Mouse (Mus musculus) hindbrain, embryonic 13.5 days (tissue): ENCODE data around the gene Rasd2. TPM values are rescaled to one million over a fixed set of nuclear protein-coding genes. Genes with fewer than 3 reads are reported as not detected.

Experiments used
- ATAC-seq: fragments of 200-750 bp; cut with Nextera tagmentation; 2 replicates; pipeline ENCODE4 v1.8.0; 2017; ENCODE audit warnings: moderate TSS enrichment; ENCODE audit not compliant: low FRiP score
- H3K27ac ChIP-seq: fragments of 300-500 bp; sonication (generic); 2 replicates; pipeline ENCODE4 v1.5.1; 2015; ENCODE audit warnings: inconsistent platforms, mild to moderate bottlenecking, moderate library complexity
- H3K27me3 ChIP-seq: fragments of 300-500 bp; sonication (generic); 2 replicates; pipeline ENCODE4 v1.6.1; 2015; ENCODE audit warnings: mild to moderate bottlenecking, inconsistent platforms
- H3K36me3 ChIP-seq: fragments of 300-500 bp; sonication (generic); 2 replicates; pipeline ENCODE4 v1.6.1; 2015; ENCODE audit warnings: mild to moderate bottlenecking, inconsistent platforms
- H3K4me1 ChIP-seq: fragments of 300-500 bp; sonication (generic); replicated peaks from 2 replicates; pipeline ENCODE4 v1.6.1; 2015; ENCODE audit warnings: inconsistent platforms
- H3K4me2 ChIP-seq: fragments of 300-500 bp; sonication (generic); 2 replicates; pipeline ENCODE4 v1.6.1; 2015; ENCODE audit warnings: inconsistent platforms, mild to moderate bottlenecking, moderate library complexity
- H3K4me3 ChIP-seq: fragments of 300-500 bp; sonication (generic); 2 replicates; pipeline ENCODE4 v1.5.1; 2015; ENCODE audit warnings: mild to moderate bottlenecking, inconsistent platforms
- H3K9ac ChIP-seq: fragments of 300-500 bp; sonication (generic); 2 replicates; pipeline ENCODE4 v1.6.1; 2015; ENCODE audit warnings: mild to moderate bottlenecking, inconsistent platforms
- H3K9me3 ChIP-seq: fragments of 300-500 bp; sonication (generic); 2 replicates; pipeline ENCODE4 v1.6.1; 2016; ENCODE audit warnings: inconsistent platforms
- WGBS: fragments of 180-500 bp; shearing (Covaris S2); methylation state at CpG from one replicate; pipeline ENCODE4 v1.1.7; 2015; 5-methylcytosine and 5-hydroxymethylcytosine counted together
- polyA plus RNA-seq: library from polyadenylated mRNA; unstranded; fragments of >200 nt; fragmentation: Nextera tagmentation; extraction: Ambion mirVana; gene quantifications from 2 replicates; pipeline ENCODE4 v1.2.1, GENCODE M21; 2015

The Rasd2 gene
- polyA plus RNA-seq, result 1.0 and 2.1 TPM in 2 replicates

GRCm38 (mm10) chr8:75213686-75214085, at the start of gene Rasd2:
Gene Rasd2 (plus strand): TSS chr8:75213944.
- no peaks in the 10 kb centered on the region for H3K36me3 ChIP-seq
- H3K27me3 ChIP-seq, result peaks cover 88% of the 10 kb centered on the region
- H3K4me2 ChIP-seq, result peak within 1 kb of the TSS; percentile 96
- ATAC-seq, result peak; percentile 3
- H3K4me3 ChIP-seq, result peak within 1 kb of the TSS; percentile 56
- H3K9me3 ChIP-seq, result no peaks in the 10 kb centered on the region
- H3K9ac ChIP-seq, result peak within 1 kb of the TSS; percentile 69
- peaks cover 15% of the 10 kb centered on the region for H3K4me1 ChIP-seq
- WGBS, result 2% methylated on average over 42 of the region's 42 CpGs
- H3K27ac ChIP-seq, result no peak within 1 kb of the TSS

GRCm38 (mm10) chr8:75169363-75169762, 44.4 kb upstream of the Rasd2 start:
- H3K4me3 ChIP-seq, result no peak overlapping the region
- no peak overlapping the region for H3K4me2 ChIP-seq
- H3K27ac ChIP-seq, result no peak overlapping the region
- no peak overlapping the region for H3K9ac ChIP-seq
- H3K9me3 ChIP-seq, result no peaks in the 10 kb centered on the region
- no peaks in the 10 kb centered on the region for H3K27me3 ChIP-seq
- peak; percentile 63 for ATAC-seq
- WGBS, result 75% methylated on average over 5 of the region's 5 CpGs
- H3K36me3 ChIP-seq, result no peaks in the 10 kb centered on the region
- no peaks in the 10 kb centered on the region for H3K4me1 ChIP-seq

GRCm38 (mm10) chr8:75172009-75172685, 41.6 kb upstream of the Rasd2 start:
- Histone ChIP-seq H3K36me3 (no peaks in the 10 kb centered on the region), H3K27ac (no peak overlapping the region), H3K4me3 (no peak overlapping the region), H3K9ac (no peak overlapping the region), H3K9me3 (no peaks in the 10 kb centered on the region), H3K4me1 (no peaks in the 10 kb centered on the region), H3K4me2 (no peak overlapping the region), H3K27me3 (no peaks in the 10 kb centered on the region)
- WGBS, result 80% methylated on average over 6 of the region's 6 CpGs
- ATAC-seq, result no peak

GRCm38 (mm10) chr8:75193022-75193421, 20.7 kb upstream of the Rasd2 start:
- H3K4me3 ChIP-seq, result no peak overlapping the region
- H3K4me1 ChIP-seq, result no peaks in the 10 kb centered on the region
- no peak overlapping the region for H3K27ac ChIP-seq
- H3K9ac ChIP-seq, result no peak overlapping the region
- no peaks in the 10 kb centered on the region for H3K9me3 ChIP-seq
- ATAC-seq, result no peak
- WGBS, result 75% methylated on average over 3 of the region's 3 CpGs
- H3K36me3 ChIP-seq, result no peaks in the 10 kb centered on the region
- no peak overlapping the region for H3K4me2 ChIP-seq
- no peaks in the 10 kb centered on the region for H3K27me3 ChIP-seq

DNA sequence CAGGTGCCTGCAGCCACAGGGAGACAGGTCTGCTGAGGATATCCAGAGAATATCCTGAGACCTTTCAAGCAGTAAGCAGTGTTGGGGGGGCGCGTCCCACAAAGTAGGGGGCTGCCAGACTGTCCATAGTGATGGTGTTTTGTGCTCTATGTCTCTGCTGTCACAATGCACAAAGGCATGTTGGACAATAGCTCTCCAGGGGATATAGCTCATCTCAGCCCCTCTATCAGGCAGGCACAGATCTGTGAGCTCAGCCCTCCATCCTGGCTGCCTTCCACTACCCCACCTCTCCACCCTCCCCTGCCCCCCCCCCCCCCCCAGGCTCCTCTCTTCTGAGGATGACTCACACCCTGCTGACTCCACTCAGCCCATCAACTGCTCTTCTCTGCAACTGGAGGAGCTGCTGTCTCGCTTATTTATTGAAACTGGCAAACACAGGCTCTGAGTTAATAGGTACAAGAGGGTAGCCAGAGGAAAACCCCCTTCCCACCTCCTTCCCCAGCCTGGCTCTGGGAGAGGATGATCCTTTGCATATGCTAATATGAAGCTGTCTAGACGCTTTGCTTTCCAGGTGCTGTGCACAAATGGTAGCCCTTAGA, 19.2 kb upstream of the Rasd2 start:
- peaks cover 9% of the 10 kb centered on the region; the same call in 1 of the 2 replicates for H3K4me1 ChIP-seq
- H3K27me3 ChIP-seq, result no peaks in the 10 kb centered on the region
- WGBS, result 27% methylated on average over 4 of the region's 4 CpGs
- H3K27ac ChIP-seq, result no peak overlapping the region
- no peak overlapping the region for H3K9ac ChIP-seq
- no peak overlapping the region for H3K4me2 ChIP-seq
- H3K36me3 ChIP-seq, result no peaks in the 10 kb centered on the region
- peak; percentile 68; the same call in 1 of the 2 replicates for ATAC-seq
- H3K9me3 ChIP-seq, result no peaks in the 10 kb centered on the region
- H3K4me3 ChIP-seq, result no peak overlapping the region

DNA sequence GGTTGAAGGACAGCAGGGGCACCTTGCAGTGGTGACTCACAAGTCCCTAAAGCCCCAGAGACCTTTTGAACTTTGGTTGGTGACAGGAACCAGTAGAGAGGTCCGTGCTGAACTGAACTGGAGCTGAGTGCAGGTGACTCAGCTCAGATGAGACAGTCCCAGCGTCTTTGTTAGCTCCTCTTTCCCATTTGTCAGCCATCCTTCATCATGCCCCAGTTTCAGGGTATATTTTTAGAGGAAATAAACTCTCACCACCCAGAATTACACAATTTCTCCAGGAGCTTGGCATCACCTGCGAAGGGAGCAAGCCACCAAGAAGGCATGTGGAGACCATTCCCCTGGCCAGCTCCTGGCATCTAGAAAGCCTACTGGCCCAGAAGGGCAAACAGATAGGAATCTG, 16.6 kb upstream of the Rasd2 start:
- Histone ChIP-seq H3K27ac (no peak overlapping the region), H3K4me2 (no peak overlapping the region), H3K4me3 (no peak overlapping the region), H3K9me3 (no peaks in the 10 kb centered on the region), H3K9ac (no peak overlapping the region), H3K27me3 (no peaks in the 10 kb centered on the region), H3K4me1 (peaks cover 14% of the 10 kb centered on the region; the same call in 1 of the 2 replicates), H3K36me3 (no peaks in the 10 kb centered on the region)
- no peak for ATAC-seq
- 84% methylated on average over 3 of the region's 3 CpGs for WGBS

GRCm38 (mm10) chr8:75197862-75198261, 15.9 kb upstream of the Rasd2 start:
- no peak for ATAC-seq
- H3K4me1 ChIP-seq, result peaks cover 14% of the 10 kb centered on the region; the same call in 1 of the 2 replicates
- no peak overlapping the region for H3K4me2 ChIP-seq
- no peaks in the 10 kb centered on the region for H3K27me3 ChIP-seq
- H3K27ac ChIP-seq, result no peak overlapping the region
- H3K9me3 ChIP-seq, result no peaks in the 10 kb centered on the region
- no peak overlapping the region for H3K9ac ChIP-seq
- no peaks in the 10 kb centered on the region for H3K36me3 ChIP-seq
- 78% methylated on average over 4 of the region's 4 CpGs for WGBS
- H3K4me3 ChIP-seq, result no peak overlapping the region

DNA sequence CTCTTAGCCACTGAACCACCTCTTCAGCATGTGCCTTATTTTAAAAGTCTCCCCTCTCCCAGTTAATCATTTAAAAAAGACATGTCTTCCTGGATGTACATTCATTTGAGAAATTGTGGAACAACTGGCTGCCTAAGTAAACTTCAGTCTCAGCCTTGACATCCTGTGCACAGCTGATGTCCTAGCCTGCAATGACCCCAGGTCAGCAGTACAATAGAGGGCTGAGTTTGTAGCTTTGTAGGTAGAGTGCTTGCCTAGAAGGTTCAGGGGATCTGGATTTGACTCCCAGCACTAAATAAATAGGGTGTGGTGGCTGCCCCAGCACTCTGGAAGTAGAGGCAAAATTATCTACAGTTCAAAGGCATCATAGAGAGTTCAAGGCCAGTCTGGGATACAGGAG, 15.4 kb upstream of the Rasd2 start:
- H3K27ac ChIP-seq, result no peak overlapping the region
- H3K27me3 ChIP-seq, result no peaks in the 10 kb centered on the region
- H3K4me1 ChIP-seq, result peaks cover 14% of the 10 kb centered on the region; the same call in 1 of the 2 replicates
- no peaks in the 10 kb centered on the region for H3K9me3 ChIP-seq
- ATAC-seq, result no peak
- H3K36me3 ChIP-seq, result no peaks in the 10 kb centered on the region
- H3K4me3 ChIP-seq, result no peak overlapping the region
- no peak overlapping the region for H3K4me2 ChIP-seq
- H3K9ac ChIP-seq, result no peak overlapping the region

DNA sequence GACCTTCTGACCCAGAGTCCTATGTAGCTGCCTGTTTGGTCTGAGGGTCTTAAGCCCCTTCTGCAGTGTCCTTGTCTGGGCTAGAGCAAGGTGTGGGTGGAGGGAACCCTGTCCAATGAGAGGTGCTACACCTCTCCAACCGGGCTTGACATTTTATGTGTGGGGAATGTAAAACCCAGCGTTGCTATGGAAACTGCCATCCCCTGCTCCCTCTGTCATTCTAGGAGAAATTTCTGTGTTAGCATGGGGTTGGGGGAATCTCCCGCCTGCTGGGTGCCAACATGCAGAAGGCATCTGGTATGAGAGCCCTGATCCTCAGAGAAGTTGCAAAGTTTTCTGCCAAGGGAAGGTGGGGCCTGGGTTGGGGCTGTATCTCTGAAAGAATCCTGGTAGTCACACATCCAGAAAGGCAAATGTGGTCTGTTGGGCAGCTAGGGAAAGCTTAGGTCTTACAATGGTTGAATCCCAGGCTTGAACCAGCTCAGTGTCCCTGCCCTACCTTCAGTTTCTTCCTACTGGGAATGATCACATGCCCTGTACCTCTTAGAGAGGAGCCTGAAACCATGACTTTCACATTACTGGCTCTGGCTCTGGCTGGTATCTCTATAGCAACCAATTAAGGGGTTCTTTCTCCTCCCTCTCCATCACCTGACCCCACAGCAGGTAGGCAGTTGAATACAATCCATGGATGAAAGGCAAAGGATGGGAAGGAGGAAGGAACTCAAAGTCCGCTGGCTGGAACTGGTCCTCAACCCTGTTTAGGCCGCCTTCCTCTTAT, 14.6 kb upstream of the Rasd2 start:
- H3K9me3 ChIP-seq, result no peaks in the 10 kb centered on the region
- H3K4me3 ChIP-seq, result no peak overlapping the region
- H3K9ac ChIP-seq, result no peak overlapping the region
- H3K27me3 ChIP-seq, result no peaks in the 10 kb centered on the region
- H3K4me1 ChIP-seq, result peaks cover 14% of the 10 kb centered on the region; the same call in 1 of the 2 replicates
- WGBS, result 72% methylated on average over 5 of the region's 5 CpGs
- H3K4me2 ChIP-seq, result no peak overlapping the region
- no peak overlapping the region for H3K27ac ChIP-seq
- no peaks in the 10 kb centered on the region for H3K36me3 ChIP-seq
- 0 out of 2 replicates have a peak, but pooled peaks have one; percentile 29 for ATAC-seq

GRCm38 (mm10) chr8:75199914-75200313, 13.8 kb upstream of the Rasd2 start:
- 40% methylated on average over 1 of the region's 1 CpGs for WGBS
- no peak overlapping the region for H3K9ac ChIP-seq
- ATAC-seq, result no peak
- no peaks in the 10 kb centered on the region for H3K36me3 ChIP-seq
- no peak overlapping the region for H3K4me3 ChIP-seq
- H3K9me3 ChIP-seq, result no peaks in the 10 kb centered on the region
- H3K27ac ChIP-seq, result no peak overlapping the region
- H3K27me3 ChIP-seq, result no peaks in the 10 kb centered on the region; the same call in 1 of the 2 replicates
- H3K4me2 ChIP-seq, result no peak overlapping the region
- peaks cover 14% of the 10 kb centered on the region; the same call in 1 of the 2 replicates for H3K4me1 ChIP-seq

DNA sequence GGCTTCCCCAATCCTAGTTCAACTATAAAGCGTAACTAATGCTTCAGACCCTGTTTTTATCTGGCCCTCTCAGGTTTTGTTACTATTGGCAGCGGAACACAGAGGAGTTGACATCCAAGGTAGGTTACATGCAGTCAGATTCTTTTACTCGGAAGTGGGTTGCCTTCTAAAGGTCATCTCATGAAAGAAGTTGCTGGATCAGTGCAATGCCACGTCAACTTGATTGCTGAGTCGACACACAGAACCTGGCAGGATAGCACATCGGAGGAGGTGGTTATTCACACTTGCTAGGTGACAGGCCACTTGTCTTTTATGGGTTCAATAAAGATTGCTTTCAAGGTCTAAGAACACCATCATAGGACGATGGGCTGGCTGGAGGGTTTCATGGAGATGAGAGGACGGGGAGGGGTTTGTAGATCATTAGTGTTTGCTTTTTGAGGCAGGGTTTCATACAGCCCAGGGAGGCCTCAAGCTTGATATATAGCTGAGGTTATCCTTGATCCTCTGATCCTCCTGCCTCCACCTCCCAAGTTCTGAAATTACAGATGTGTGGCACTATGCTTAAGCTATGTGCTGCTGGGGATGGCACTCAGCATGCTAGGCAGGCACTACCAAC, 11.6 kb upstream of the Rasd2 start:
- Histone ChIP-seq H3K27ac (no peak overlapping the region), H3K36me3 (no peaks in the 10 kb centered on the region), H3K9ac (no peak overlapping the region), H3K4me1 (peaks cover 14% of the 10 kb centered on the region; the same call in 1 of the 2 replicates), H3K4me3 (no peak overlapping the region), H3K9me3 (no peaks in the 10 kb centered on the region), H3K4me2 (no peak overlapping the region), H3K27me3 (no peaks in the 10 kb centered on the region; the same call in 1 of the 2 replicates)
- WGBS, result 86% methylated on average over 8 of the region's 8 CpGs
- no peak for ATAC-seq

GRCm38 (mm10) chr8:75202913-75203312, 10.8 kb upstream of the Rasd2 start:
- 89% methylated on average over 3 of the region's 3 CpGs for WGBS
- Histone ChIP-seq H3K9me3 (no peaks in the 10 kb centered on the region), H3K4me1 (peaks cover 14% of the 10 kb centered on the region; the same call in 1 of the 2 replicates), H3K9ac (no peak overlapping the region), H3K27me3 (no peaks in the 10 kb centered on the region; the same call in 1 of the 2 replicates), H3K4me3 (no peak overlapping the region), H3K36me3 (no peaks in the 10 kb centered on the region), H3K27ac (no peak overlapping the region), H3K4me2 (no peak overlapping the region)
- ATAC-seq, result no peak
